Mouse (Mus musculus) adrenal gland, adult 2 months (tissue): ENCODE results near the gene Acadsb. TPM values are rescaled to one million over a fixed set of nuclear protein-coding genes. Genes with fewer than 3 reads are reported as not detected.

Experiments
- DNase-seq: peaks from one replicate; pipeline ENCODE4 v3.0.0; 2021
- polyA plus RNA-seq: library from polyadenylated mRNA; depleted of rRNA; stranded (reverse); fragments of >200 nt; gene quantifications from 2 replicates; pipeline ENCODE4 v1.2.3, GENCODE M21; 2012; rRNA removed
- total RNA-seq, 2 experiments: library from RNA; stranded (reverse); gene quantifications; 2 replicates each; pipeline ENCODE4 v1.2.3; 2021

The Acadsb gene
- total and polyA plus RNA-seq, 3 experiments = 24.4 to 655 (median 228) TPM

DNA sequence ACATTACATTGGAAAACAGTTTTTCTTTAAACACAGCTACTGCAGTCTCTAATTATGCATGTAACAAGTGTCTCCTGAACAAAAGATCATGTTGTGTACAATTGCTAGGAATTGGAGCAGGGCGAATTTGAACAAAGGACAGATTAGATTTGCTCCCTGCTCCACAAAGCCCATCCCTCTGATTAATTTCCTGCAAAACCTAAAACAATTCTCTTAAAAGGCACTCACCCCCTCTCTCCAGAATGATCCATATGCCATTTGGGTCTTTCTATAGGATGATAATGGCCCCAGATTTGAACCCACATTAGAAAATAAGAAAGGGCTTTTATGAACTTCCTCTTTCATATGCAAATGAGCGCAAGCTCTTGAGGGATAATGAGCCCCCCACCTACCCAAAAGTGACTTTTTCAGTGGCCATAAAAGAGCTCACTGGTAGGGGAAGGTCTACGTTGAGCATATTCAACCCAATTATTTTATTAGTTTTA, 54.8 kb downstream of the Acadsb start:
- DNase-seq = no peak

DNA sequence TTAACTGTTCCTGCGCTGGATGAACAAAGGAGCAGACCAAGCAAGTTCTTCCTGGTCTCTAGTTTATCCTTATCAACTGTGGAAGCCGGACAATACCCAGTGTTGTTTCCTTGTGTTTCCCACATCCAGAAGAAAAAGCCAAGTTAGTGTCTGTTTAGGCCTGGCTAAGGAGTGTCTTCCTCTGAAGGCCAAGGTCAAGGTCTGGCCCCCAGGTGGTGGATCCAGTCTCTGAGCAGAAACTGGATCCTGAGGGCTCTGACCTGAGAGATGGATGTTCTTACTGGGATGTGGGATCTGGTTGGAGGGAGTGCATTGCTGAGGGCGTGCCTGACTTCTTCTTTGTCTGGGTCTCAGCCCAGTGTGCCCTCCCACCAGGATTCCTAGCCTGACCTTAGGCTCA, 55.3 kb downstream of the Acadsb start:
- DNase-seq = no peak

DNA sequence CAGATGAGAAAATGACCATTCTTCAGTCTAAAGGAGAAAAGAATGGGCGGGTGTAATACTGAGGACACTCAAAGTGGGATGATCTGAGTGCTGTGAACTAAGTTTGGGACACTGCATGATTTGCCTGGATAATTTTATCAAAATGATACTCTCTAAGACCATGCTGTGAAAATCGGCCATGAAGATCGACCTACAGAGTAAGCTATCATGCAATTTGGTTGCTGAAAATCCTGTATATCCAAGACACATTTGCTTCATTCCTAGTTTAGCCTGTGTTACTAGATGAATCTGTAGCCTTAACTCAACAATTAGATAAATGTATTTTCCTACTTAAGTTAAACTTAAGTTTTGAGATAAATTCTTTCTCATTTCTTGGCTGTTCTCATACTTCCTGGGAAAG, 56.9 kb downstream of the Acadsb start:
- DNase-seq = no peak

DNA sequence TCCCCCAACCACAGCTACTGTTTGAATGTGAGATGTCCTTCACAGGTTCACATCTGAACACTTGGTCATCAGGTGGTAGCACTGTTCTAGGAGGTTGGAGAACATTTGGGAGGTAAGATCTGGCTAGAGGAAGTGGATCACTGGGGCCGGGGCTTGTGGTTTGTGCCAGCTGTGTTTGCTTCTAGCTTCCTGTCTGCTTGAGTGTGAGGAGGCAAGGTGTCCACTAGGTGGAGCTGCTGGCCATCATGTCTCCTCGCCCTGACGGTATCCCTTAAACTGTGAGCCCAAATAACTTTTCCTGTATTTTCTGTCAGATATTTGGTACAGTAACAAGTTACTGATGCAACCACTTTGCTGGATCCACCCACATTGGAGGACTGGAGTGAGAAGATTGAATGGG, 59.1 kb downstream of the Acadsb start:
- DNase-seq = no peak

DNA sequence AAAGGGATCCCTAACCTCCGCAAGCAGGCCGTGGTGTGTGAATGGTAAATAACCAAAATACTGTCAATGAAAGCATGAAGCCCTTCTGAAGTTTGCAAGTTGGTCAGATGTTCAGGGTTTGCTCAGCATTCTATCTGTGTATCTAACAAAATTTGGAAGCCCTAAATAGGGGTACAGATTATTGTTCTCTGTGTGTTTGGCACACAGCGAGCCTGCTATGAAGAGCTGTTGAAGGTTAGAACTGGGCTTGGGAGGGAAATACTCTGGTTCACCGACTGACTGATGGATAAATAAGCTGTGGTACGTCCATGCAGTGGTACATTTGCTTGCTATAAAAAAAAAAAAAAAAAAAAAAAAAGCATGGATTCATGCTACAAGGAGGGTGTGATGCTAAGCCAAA, 61.1 kb downstream of the Acadsb start:
- no peak for DNase-seq

DNA sequence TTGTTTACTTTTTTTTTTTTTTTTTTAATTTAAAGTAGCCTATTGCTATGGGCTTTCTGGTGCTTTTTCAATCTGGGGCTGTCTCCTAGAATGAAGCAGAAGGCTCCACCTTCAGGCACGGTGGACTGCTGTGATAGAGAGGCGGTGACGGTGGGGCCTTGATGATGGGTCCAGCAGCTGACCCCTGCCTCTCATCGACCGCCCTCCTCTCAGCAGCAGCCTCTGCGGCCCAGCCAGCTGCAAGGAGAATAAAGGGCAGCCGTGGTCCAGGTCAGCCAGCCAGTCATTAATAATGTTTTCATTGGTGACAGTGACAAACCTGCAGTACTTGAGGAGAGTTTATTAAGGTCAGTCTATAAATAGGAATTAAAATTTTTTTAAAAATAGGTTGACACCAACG, 66.7 kb downstream of the Acadsb start:
- no peak for DNase-seq

DNA sequence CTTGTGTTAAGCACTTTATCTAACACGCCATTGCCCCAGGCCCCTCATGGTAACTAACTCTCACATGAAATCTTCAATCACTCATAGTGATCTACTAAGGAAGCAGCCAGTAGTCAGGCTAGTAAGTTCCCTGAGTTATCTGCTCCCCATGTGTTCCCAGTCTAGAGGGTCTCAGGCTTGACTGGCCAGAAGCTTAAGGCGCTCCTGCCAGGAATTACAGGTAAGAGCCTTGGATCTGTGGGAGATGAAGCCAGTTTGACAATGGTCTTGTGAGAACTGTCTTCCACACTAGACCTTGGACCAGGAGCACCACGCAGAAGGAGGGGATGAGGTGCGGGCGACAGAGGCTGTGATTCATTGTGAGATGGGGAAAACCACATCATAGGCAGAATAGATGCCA, 68.0 kb downstream of the Acadsb start:
- DNase-seq = no peak

Other genes with a start within 250 kb of the Acadsb start
- not detected for gene 5430419D17Rik, start 236.2 kb upstream of the Acadsb start, total RNA-seq
- gene 5430419D17Rik, start 236.2 kb upstream of the Acadsb start, polyA plus RNA-seq = not detected in 2 replicates
- not detected for gene Cuzd1, start 88.3 kb upstream of the Acadsb start, total RNA-seq
- not detected in 2 replicates for gene Cuzd1, start 88.3 kb upstream of the Acadsb start, polyA plus RNA-seq
- not detected for gene Fam24b, start 81.1 kb upstream of the Acadsb start, total RNA-seq
- gene Fam24b, start 81.1 kb upstream of the Acadsb start, polyA plus RNA-seq = not detected in 2 replicates
- gene Fam24a, start 76.7 kb upstream of the Acadsb start, total RNA-seq = not detected
- gene Fam24a, start 76.7 kb upstream of the Acadsb start, polyA plus RNA-seq = not detected in 2 replicates
- gene 2310057M21Rik, start 47.8 kb upstream of the Acadsb start, total RNA-seq = 10 to 100 TPM; 13.0 to 13.1 TPM
- 6.6 and 8.8 TPM in 2 replicates for gene 2310057M21Rik, start 47.8 kb upstream of the Acadsb start, polyA plus RNA-seq
- gene Pstk, start 39.5 kb upstream of the Acadsb start, total RNA-seq = 10 to 100 TPM; 21.3 to 26.2 TPM
- 71.2 and 91.3 TPM in 2 replicates for gene Pstk, start 39.5 kb upstream of the Acadsb start, polyA plus RNA-seq
- 10 to 100 TPM; 36.8 to 37.2 TPM for gene Ikzf5, start 80 bp upstream of the Acadsb start, total RNA-seq
- gene Ikzf5, start 80 bp upstream of the Acadsb start, polyA plus RNA-seq = 7.4 and 7.9 TPM in 2 replicates
- not detected for gene Hmx3, start 132.3 kb downstream of the Acadsb start, total RNA-seq
- not detected in 2 replicates for gene Hmx3, start 132.3 kb downstream of the Acadsb start, polyA plus RNA-seq
- gene Hmx2, start 138.2 kb downstream of the Acadsb start, total RNA-seq = not detected
- not detected in 2 replicates for gene Hmx2, start 138.2 kb downstream of the Acadsb start, polyA plus RNA-seq
- gene Bub3, start 149.6 kb downstream of the Acadsb start, total RNA-seq = 10 to 100 TPM; 67.0 to 82.2 TPM
- gene Bub3, start 149.6 kb downstream of the Acadsb start, polyA plus RNA-seq = 31.8 and 39.6 TPM in 2 replicates